Mouse (Mus musculus): ENCODE data around the gene Mstn.

The Mstn gene

DNA sequence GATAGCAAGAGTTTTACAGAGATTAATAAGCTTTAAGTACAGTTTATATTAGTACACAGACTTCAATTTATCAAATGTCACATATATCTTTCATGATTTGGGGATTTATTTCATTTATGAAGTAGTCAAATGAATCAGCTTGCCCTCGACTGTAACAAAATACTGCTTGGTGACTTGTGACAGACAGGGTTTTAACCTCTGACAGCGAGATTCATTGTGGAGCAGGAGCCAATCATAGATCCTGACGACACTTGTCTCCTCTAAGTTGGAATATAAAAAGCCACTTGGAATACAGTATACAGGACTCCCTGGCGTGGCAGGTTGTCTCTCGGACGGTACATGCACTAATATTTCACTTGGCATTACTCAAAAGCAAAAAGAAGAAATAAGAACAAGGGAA is at the start of gene Mstn:
Gene Mstn (plus strand): TSS at position 301 of the 400 bp plus-strand sequence.
- DNase-seq, result no peak

DNA sequence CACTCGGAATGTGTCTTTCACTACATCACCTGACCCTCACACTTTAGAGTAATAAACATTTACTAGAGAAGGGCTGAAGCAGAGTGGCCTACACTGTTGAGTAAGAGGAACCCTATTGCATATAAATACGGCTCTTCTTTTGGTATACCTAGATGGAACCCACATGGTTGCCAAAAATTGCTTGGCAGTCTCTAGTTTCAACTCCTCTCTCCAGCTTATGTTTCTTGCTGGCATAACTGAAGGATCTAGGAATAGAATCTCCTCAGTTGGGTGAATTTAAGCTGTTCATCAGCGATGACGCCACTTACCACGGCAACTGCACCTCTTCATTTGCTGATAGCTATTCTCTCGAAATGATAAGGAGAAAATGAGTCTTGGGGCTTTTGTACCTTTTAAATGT is 46.7 kb upstream of the Mstn start:
- DNase-seq, result no peak

DNA sequence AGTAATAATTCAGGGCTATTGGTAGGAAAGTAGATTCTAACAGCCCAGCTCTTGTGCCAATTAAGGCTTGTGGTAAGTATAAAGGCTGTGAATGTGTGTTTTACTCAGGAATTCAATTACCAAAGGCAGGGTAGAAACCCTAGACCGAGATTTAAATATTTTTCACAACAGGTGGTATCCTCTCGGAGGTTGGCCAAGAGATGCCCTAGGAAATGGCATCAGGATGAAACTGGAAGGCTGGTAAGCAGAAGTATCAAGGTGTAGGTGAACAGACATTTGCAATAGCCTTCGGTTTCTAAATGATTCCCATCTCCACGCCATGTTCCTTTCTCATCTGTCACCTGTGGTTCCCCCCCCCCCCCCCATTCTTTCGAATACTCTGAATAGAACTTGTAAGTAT is 45.8 kb upstream of the Mstn start:
- no peak for DNase-seq

DNA sequence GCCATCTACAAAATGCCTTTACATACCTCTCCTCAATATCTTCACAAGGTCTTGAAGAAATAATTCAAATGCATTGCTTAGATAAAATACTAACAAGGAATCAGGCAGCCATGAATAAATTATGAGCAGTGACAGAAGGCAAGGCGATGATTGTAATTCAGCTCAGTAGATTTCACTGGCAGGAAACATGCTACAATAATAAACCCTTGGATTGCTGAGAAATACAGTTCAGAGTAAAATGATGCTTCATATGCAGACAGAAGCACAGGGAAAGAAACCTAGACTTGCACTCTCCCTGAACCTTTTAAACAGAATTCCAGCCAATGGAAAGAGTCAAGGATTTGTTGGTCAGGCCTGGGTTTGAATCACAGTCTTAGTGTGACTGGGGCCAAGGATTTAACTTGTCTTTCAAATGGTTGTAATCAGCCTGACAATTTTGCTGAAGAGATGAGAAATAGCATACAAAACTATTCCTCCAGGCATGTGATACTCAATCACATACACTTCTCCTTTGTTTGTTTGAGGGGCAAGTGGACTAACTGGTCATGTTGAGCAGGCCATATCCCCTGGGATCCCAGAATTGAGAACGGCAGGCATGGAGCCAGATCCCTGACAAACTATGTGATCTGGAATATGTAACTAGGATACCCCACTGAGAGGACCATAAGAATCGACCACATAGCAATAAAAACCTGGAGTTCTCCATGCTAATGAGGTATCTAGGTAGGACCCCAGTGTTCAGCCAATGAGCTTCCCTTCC is 42.5 kb upstream of the Mstn start:
- DNase-seq, result no peak

DNA sequence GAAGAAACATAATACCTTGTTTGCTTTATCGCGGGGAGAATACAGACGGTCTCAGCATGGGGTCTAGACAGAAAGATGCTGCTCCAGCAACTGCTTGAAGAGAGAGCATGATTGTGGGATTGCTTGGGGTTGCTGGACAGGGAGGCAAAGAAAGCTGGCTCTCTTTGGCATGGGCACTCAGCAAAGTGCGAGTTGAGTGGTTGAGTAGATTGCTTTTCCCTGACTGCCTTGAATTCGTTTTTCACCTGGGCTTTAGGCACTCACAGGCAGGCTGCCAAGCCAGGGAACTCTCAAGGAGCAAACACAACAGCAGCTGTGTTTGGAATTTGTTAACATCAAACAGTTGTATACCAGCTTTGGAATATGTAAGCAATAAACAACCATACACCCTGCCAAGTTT is 41.4 kb upstream of the Mstn start, which contains the start of gene 1700019D03Rik:
Gene 1700019D03Rik (minus strand): TSS at position 101 of the 400 bp plus-strand sequence.
- DNase-seq, result no peak

DNA sequence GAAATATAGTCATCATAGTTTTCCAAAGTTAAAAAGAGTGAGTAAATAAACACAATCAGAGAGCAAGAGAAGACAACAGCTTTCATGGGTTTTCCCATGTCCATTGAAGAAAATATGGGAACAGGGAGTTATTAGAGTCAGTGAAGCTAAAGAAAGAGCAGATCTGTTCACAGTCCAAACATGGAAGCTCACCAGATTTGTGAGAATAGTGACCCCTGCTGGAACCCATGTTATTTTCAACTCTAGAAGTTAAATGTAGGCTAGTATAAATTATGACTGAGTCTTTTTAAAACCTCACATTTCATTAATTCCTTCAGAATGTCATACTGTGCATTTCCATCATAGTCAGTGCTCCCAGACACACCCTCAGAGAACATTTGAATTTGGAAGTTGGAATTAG is 28.9 kb upstream of the Mstn start:
- no peak for DNase-seq

DNA sequence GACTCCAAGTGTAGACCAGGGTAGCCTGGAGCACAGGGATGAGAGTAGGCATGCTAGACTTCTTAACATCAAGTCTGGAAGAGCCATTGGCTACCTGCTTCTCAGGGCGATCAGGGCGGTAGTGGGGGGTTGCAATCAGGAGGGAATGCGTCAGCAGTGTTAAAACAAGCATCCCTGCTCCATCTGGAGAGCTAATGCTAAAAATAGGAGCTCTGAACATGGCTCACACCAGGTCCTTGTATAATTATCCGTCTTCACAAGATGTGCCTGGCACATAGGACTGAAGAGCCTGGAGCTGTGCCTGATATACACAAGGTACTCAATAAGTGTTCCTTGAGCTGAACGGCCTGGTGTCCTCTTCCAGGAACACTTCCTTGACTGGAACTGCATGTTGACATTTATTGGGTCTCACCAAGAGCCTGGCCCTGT is 24.0 kb upstream of the Mstn start:
- no peak for DNase-seq

DNA sequence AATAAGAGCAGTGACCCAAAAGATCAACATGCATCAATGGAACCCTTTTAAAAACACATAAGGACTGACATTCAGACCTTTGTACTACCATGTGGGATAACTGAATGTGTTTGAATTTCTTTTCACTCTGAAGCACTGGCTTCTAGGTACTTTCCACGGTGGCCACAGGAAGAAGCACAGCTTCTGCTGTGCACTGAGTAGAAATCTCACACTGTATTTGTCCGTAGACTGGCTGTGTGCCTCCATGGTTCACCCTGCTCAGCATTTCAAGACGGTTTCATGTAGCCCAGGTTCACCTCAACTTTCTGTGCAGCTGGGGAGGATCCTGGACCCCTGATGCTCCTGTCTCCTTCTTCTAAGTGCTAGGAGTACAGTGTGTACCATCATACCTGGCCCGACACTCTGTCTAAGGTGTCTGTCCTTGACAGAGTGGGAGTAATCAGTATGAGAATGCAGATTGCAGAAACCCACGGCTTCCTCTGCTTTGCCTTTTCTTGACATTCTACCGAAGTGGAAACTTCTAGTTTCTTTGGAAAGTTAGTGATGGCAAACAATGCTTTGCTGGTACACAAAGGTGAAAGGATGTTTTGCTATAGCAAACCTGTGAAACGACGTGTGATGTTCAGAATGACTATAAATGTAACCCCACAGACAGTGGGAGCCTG is 11.5 kb upstream of the Mstn start:
- no peak for DNase-seq

DNA sequence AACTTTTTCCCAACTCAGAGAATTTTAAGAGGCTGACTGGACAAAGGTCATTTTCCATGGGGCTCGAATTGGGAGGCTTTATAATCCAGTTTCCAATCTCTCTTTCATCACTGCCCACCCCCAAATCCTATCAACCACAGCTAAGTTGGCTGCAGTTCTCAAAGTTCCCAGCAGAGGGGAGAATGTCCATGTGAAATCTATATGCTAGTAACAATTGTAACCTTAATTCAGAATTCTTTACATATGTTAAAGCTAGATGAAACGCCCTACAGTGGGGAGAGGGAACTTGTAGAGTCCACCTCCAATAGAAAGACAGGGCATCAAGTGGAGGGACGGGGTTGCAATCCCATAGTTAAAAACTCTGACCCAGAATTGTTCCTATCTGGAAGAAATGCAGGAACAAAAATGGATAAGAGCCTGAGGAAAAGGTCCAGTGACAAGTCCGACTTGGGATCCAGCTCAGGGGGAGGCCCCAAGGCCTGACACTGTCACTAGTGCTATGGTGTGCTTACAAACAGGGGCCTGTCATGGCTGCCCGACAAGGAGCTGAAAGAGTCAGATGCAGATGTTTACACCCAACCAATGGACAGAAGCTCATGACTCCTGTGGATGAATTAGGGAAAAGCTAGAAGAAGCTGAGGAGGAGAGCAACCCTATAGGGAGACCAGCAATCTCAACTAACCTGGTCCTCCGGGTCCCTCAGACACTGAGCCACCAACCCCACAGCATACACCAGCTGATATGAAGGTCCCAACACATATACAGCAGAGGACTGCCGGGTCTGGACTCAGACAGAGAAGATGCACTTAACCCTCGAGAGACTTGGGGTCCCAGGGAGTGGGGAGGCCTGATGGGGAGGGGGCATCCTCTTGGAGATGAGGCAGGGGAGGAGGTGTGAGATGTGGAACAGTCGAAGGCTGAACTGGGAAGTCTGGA is 8.1 kb upstream of the Mstn start:
- DNase-seq, result peak; percentile 65

DNA sequence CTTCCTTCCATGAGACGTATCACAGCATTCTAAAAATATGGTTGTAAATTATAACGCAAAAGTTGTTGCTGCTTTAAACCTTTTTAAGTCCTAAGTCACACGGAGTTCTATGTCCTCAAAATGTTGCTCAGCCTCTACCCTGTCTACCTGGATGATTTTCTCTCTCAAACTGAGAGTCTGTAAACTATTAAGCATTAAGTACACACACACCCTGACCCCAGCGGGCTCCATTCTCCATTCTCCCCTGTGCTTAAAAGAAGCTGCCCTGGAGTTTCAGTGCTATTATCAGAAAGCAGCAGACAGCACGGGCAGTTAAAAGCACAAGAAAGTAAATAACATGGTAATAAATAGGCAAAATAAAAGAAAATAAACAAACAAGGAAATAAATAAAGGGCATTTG is 2.3 kb upstream of the Mstn start:
- no peak for DNase-seq

DNA sequence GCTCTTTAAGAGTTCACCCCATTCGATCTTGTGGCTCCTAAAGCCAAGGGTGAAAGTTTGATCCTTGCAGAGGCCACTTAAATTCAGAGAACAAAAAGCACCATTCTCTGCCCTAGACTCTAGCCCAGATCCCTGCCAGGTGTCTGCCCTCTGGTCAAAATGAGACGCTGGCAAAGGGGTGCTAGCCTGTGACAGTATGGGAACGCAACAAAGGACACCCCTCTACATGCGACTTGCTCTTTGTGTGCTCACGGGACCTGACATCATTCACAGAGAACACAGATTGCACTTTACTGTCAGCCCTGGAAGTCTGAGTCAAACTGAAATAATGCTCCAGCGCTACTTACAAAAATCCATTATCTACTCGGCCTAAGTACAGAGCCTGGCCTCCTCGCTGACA is 941 bp upstream of the Mstn start:
- no peak for DNase-seq

DNA sequence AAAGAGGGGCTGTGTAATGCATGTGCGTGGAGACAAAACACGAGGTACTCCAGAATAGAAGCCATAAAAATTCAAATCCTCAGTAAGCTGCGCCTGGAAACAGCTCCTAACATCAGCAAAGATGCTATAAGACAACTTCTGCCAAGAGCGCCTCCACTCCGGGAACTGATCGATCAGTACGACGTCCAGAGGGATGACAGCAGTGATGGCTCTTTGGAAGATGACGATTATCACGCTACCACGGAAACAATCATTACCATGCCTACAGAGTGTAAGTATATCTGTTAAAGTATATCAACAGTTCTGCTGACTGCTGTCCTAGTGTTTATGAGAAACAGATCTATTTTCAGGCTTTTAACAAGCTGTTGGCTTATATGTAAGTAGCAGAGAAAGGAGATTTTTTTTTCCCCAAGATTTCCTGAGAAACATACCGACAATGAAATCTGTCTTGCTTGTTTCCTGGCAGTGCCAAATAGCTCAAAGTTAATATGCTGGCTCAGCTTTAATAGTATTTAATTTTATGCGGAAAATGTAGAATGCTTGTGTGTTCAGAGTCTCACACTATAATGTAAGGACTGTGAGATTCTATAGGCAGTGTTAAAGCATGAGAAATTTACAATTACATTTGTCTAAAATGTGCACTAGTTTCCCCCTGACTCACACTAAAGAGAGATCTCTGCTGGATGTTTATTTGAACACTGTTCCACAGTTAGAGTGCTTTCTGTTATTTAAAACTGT is 600 bp downstream of the Mstn start:
- no peak for DNase-seq

DNA sequence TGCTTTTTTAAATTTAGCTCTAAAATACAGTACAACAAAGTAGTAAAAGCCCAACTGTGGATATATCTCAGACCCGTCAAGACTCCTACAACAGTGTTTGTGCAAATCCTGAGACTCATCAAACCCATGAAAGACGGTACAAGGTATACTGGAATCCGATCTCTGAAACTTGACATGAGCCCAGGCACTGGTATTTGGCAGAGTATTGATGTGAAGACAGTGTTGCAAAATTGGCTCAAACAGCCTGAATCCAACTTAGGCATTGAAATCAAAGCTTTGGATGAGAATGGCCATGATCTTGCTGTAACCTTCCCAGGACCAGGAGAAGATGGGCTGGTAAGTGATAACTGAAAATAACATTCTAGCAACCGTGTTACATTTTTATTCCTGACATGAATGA is 2.5 kb downstream of the Mstn start:
- no peak for DNase-seq

DNA sequence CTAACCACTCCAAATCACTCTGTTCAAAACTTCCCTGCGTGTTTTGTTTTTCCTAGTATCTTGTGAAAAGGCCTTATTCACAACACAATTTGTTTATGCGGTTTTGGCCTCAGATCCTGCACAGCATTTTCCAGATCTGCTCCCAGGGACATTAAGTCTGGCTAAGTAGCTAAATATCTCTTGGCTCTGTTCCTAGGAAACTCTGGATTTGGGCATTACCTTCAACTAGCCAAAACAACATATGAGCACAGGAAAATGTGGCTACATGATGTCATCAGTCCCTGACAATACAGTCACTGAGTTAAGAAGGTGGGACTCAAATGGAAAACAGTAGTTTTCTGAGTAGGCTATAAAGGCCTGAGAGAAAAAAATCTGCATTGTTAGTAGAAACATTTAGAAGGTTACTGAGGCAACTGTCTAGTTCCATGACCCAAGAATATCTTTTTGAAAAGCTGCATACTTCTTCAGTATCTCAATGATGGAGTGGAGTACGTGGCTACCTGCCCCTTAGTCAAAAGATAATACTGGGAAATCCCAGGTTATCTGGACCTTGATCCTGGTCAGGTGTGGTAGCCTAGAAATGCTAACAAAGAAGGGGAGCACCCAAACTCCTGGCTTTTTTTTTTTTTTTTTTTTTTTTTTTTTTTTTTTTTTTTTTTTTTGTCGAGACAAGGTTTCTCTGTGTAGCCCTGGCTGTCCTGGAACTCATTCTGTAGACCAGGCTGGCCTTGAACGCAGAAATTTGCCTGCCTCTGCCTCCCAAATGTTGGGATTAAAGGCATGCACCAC is 8.5 kb downstream of the Mstn start:
- no peak for DNase-seq

DNA sequence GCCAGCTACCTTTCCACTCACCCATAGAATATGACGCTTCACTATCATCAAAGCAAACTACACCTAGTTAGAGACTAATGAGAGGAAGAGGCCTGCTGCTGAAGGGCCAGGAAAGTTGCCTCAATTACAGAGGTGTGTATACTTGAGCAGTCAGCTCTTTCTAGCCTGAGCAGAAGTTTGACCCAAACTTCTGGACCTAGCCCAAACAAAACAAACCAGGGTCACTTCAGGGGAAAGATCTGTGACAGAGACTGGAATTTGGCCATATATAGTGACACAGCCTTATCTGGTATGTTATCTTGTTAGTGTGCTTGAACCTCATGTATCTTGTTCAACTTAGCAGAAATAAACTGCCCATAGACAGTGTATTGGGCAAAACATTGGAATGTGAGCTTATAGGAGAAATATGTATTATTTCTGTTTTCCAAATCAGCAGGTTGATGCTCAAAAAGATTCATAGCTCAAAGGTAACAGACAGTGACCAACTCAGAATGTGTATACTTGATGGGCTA is 9.3 kb downstream of the Mstn start:
- DNase-seq, result no peak

DNA sequence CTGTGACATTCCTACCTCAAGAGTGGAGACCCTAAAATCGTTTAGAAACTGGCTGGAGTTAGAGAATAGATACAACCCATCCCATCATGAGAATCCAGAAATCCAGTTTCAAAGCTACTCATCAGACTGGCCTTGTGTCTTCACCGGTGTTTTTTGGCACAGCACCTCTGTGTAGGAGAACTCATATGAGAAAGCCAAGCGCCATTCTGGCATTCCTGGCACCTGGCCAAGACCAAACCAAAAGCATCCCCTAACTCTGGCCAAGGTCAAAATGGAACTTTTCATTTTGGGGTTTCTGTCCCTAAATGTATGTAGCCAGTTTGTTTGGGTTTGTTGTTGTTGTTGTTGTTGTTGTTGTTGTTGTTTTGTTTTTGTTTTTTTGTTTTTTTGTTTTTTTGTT is 15.2 kb downstream of the Mstn start:
- no peak for DNase-seq

DNA sequence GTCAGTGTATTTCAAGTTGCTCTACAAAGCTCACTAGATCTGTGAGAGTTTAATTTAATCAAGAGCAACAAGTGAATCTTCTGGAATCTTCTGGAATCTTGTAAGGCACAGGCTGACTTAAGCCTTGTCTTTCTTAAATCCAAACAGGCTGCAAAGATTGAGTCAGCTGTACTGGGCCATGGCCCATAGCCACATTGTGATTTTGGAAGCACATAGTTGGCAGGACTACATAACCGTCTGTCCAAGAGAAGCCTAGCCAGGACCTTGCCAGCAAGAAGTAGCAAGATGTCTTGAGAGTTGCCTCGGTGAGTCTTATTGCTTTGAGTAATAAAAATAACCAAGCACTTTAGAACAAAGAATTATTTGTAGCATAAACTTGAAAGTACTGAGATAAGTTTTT is 18.4 kb downstream of the Mstn start:
- DNase-seq, result no peak

DNA sequence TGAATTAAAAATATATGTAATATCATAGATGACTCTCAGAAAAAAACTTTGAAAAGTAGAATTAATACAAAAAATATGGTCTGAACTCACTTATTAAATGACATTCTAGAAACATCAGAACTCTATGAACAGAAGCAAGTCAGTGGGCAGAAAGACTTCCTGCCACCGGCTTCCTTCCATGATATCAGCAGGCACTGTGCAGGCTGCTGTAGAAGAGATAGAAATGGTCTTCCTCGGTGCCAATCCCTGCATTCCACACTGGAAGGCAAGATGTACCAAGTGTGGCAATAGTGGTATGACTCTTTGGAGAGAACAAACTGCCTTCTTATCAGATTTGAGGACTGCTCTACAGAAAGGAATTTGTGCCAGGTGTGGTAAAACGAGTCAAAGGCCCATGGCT is 19.2 kb downstream of the Mstn start:
- no peak for DNase-seq

DNA sequence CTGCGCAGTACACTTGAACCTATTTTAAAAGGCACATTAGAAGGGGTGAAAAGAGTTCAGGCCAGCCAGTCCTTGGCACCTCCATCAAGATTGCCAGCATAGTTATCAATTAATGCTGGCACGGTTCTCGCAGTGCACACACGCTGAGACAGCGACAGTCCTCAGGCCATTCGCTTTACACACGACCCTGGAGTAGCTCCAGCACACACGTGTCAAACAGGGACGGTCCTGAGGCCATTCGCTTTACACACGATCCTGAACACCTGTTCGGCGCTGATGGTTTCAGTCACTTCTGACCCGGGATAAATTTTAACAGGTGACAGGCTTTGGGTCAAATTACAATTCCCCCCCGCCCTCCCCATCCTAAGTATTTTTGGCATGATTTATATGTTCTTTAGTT is 23.8 kb downstream of the Mstn start:
- no peak for DNase-seq

DNA sequence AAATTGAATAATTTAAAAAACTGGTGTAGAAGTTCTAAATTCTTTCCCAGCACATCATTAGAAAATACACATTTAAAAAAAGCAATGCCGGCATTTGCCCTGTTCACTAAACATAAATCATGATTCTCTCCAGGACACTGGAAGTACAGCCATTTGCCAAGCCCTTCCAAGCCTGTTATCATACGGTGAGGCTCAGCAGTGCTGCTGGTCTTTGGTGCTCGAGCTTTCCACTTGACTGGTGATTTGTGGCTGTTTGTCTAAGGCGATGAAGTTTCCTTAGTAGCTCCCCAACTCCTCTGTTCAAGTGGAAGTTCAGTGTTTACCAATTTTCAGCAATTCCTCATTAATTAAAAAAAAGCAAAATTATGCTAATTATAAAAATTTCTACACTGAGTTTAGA is 24.6 kb downstream of the Mstn start:
- DNase-seq, result no peak

DNA sequence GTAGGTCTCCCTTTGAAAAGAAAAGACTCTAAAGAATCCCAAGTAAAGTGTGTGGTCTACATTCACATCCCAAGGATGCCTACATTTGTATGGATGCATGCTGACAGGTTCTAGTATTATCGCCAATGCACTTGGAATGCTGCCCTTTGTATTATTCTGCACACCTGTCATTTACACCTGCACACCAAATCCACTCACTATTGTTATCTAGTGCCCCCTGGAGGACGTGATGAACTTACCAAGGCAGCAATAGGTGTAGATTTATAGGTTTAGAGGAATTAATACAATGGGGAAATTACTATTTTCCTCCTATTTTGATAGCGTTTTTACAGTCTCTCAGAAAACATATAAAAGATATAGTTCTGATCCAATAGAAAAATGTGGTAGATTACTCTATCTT is 31.7 kb downstream of the Mstn start:
- DNase-seq, result no peak

DNA sequence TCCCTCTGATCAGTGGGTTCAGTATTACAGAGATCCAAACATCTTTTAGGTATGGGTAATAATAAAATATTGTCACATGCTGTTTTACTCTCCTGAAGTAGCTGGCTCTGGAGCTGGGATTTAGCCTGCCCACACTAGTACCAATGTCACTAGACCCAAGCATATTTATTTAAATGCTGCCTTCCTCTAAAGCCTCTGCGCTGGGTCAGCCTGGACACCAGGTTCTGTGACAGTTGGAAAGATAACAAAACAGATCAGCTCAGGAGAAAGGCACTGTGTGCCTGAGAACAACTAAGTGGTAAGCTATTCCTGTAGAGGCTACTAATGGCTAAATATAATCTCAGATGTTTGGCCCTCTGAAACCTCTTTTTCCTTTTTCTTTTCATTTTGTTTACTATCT is 49.1 kb downstream of the Mstn start:
- DNase-seq, result no peak

Measured in kidney, adult 18-20 months (tissue).